Mouse (Mus musculus) C2C12 (cell line): ENCODE data around the gene Gapvd1.

ENCODE experiments used
- CTCF ChIP-seq: IDR thresholded peaks from one replicate; pipeline ENCODE4 v1.5.1; 2011; ENCODE audit not compliant: control insufficient read depth, insufficient read depth, insufficient read length
- FOSL1 ChIP-seq: IDR thresholded peaks from one replicate; pipeline ENCODE4 v1.8.0; 2011; ENCODE audit warnings: mild to moderate bottlenecking, low read length; ENCODE audit not compliant: poor library complexity, insufficient read depth, severe bottlenecking
- MAX ChIP-seq: IDR thresholded peaks from one replicate; pipeline ENCODE4 v1.6.1; 2011; ENCODE audit warnings: mild to moderate bottlenecking, control low read depth

GRCm38 (mm10) chr2:34737911-34738310, 17.1 kb downstream of the Gapvd1 start:
- TF ChIP-seq CTCF (no peak), FOSL1 (no peak), MAX (no peak)
